Mouse (Mus musculus) small intestine, adult 2 months (tissue): ENCODE results near the gene Gli2. TPM values are rescaled to one million over a fixed set of nuclear protein-coding genes. Genes with fewer than 3 reads are reported as not detected.
A peak's percentile ranks its signal among the peaks of the same experiment; 100 is the strongest.

Experiments
- H3K27ac ChIP-seq: fragments of 200-500 bp; 2 replicates; pipeline ENCODE4 v1.5.1; 2012; ENCODE audit warnings: low read depth, low read length, control low read depth, inconsistent platforms; ENCODE audit not compliant: insufficient read depth
- H3K27me3 ChIP-seq: fragments of 200-500 bp; 2 replicates; pipeline ENCODE4 v1.6.1; 2012; ENCODE audit warnings: mild to moderate bottlenecking, moderate library complexity, low read length, inconsistent platforms; ENCODE audit not compliant: control insufficient read depth, insufficient read depth
- H3K36me3 ChIP-seq: fragments of 200-500 bp; 2 replicates; pipeline ENCODE4 v1.6.1; 2012; ENCODE audit warnings: mild to moderate bottlenecking, low read length, control low read depth, inconsistent platforms; ENCODE audit not compliant: control insufficient read depth, insufficient read depth
- H3K4me1 ChIP-seq: fragments of 200-500 bp; 2 replicates; pipeline ENCODE4 v1.6.1; 2012; ENCODE audit warnings: low read length, inconsistent platforms, mixed read lengths; ENCODE audit not compliant: control insufficient read depth, insufficient read depth, insufficient read length
- H3K4me3 ChIP-seq: fragments of 200-500 bp; 2 replicates; pipeline ENCODE4 v1.5.1; 2012; ENCODE audit warnings: low read depth, mild to moderate bottlenecking, control low read depth, inconsistent platforms, low read length, moderate library complexity
- CTCF ChIP-seq: fragments of 200-500 bp; IDR thresholded peaks from 2 replicates; pipeline ENCODE4 v1.5.1; 2012; ENCODE audit warnings: low read depth, mild to moderate bottlenecking, control low read depth, inconsistent platforms, low read length, moderate library complexity, mixed read lengths; ENCODE audit not compliant: insufficient replicate concordance, insufficient read length; ENCODE audit errors: extremely low read depth
- POLR2A ChIP-seq: fragments of 200-500 bp; IDR thresholded peaks from 2 replicates; pipeline ENCODE4 v1.6.1; 2012; ENCODE audit warnings: low read depth, mild to moderate bottlenecking, control low read depth, inconsistent platforms, low read length, moderate library complexity
- WGBS: fragments of 180-500 bp; shearing (Covaris S2); methylation state at CpG from one replicate; pipeline ENCODE4 v1.1.7; 2018; 5-methylcytosine and 5-hydroxymethylcytosine counted together
- polyA plus RNA-seq: library from polyadenylated mRNA; depleted of rRNA; stranded (reverse); fragments of >200 nt; gene quantifications from 2 replicates; pipeline ENCODE4 v1.2.3, GENCODE M21; 2012

Gli2 gene
- polyA plus RNA-seq, 1 experiment = 4.7 TPM

DNA sequence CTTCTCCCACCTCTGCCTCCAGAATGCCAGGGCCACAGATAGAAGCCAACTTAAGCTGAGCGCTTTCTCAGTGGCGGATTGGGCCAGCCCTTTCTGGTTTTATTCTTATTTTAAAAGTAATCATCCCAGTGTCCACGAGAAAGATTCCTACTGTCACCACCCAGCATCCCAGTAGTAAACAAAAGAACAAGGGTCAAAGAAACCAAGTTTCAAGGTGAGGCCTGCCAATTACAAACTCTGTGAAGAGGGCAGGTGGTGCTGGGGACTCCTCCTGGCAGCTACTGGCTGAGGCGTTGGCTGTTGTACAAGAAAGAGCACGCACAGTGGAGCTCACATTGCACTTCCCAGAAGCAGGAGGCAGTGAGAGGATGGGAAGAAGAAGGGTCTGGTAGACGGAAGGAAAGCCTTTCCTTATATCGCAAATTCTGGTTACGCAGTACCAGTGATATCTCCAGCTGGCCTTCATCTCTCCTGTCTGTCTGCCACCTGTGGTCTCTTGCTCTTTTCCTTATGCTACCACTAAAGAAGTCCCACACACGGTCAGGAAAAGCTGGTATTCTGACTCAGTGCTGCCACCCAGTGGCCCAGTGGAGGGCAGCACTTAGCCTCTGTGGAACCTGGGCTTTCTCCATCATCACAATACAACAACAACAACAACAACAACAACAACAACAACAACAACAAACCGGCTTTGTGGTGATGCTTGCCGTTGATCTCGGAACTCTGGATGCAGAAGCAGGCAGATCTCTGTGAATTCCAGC, 29.0 kb upstream of the Gli2 start:
- whole genome bisulfite sequencing = 34% methylated on average over 12 of the region's 12 CpGs
- no peak overlapping the region for H3K27ac ChIP-seq
- peak; percentile 86; the same call in 1 of the 2 replicates for TF ChIP-seq CTCF
- no peak for TF ChIP-seq POLR2A
- H3K27me3 ChIP-seq = no peaks in the 10 kb centered on the region; the same call in 1 of the 2 replicates
- H3K4me1 ChIP-seq = no peaks in the 10 kb centered on the region
- H3K4me3 ChIP-seq = no peak overlapping the region
- H3K36me3 ChIP-seq = no peaks in the 10 kb centered on the region

DNA sequence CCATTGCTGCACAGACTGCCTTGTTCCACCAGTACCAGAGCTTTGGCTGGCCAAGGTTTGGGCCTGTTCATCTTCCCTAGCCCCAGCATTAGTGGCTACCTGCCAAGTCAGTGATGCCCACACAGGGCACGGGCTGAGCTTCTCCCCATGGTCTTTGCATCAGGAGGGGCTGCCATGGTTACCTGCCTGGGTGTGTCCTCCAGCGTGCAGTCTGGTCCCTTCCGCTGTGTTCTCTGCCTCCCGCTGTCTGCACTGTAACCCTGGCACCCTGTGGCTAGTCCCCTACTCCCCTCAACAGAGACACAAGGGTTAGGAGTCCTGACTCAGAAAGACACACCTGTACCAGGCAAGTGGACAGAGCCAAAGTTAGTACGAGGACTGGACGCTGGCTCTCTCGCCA, 24.5 kb upstream of the Gli2 start:
- H3K4me1 ChIP-seq = peaks cover 5% of the 10 kb centered on the region; the same call in 1 of the 2 replicates
- H3K27me3 ChIP-seq = no peaks in the 10 kb centered on the region
- no peak overlapping the region for H3K4me3 ChIP-seq
- 75% methylated on average over 7 of the region's 7 CpGs for WGBS
- no peak for TF ChIP-seq CTCF
- TF ChIP-seq POLR2A = no peak
- H3K36me3 ChIP-seq = no peaks in the 10 kb centered on the region
- no peak overlapping the region for H3K27ac ChIP-seq

DNA sequence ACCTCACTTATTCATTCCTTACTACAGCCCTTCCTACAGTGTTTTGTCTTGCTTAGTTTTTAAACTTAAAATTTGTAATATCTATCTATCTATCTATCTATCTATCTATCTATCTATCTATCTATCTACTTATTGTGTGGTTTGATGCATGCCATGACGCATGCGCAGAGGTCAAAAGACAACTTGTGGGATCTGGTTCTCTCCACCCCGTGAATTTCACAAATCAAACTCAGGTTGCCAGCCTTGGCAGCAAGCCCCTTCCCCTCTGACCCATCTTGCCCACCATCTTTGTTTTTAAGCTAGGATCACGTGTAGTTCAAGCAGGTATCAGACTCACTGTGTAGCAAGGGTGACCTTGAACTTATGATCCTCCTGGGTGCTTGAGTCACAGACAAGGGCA, 22.9 kb upstream of the Gli2 start:
- H3K36me3 ChIP-seq = no peaks in the 10 kb centered on the region
- no peak overlapping the region for H3K27ac ChIP-seq
- TF ChIP-seq CTCF (no peak), POLR2A (no peak)
- H3K27me3 ChIP-seq = no peaks in the 10 kb centered on the region
- H3K4me1 ChIP-seq = peaks cover 5% of the 10 kb centered on the region; the same call in 1 of the 2 replicates
- no peak overlapping the region for H3K4me3 ChIP-seq
- WGBS = 79% methylated on average over 4 of the region's 4 CpGs

DNA sequence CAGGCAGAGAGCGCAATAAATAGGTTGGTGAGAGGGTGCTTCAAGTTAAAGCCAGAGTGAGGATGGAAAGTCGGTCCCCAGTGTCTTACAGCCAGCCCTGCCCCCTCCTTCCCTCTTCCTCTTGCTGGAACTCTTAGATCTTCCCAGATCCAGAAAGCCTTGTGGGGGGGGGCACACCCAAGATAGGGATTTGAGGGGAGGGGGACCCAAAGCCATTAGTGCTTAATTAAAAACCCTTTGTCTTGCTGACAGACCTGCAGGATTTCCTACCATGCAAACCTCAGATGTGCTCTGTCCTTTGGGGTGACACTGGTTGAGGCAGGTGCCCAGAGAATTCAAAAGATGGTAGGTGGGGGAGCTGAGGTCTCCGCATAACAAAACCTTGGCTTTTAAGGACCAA, 22.5 kb upstream of the Gli2 start:
- Histone ChIP-seq H3K27ac (no peak overlapping the region), H3K4me3 (no peak overlapping the region), H3K27me3 (no peaks in the 10 kb centered on the region), H3K36me3 (no peaks in the 10 kb centered on the region), H3K4me1 (peaks cover 5% of the 10 kb centered on the region; the same call in 1 of the 2 replicates)
- 53% methylated on average over 3 of the region's 3 CpGs for WGBS
- no peak for TF ChIP-seq CTCF
- TF ChIP-seq POLR2A = no peak

DNA sequence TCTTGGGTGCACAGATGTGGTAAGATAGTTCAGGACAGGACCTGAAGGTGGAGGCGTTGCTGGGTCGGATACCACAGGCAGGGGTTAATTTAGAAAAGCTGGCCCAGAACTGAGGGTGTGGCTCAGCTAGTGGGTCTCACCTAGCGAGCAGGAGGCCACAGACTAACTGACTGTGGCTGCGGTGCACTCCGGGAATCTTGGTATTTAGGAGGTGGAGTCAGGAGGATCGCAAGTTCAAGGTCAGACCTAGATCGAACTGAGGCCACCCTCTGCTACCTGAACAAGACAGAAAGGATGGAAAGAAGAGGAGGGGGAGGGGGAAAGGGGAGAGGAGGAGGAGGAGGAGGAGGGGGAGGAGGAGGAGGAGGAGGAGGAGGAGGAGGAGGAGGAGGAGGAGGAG, 22.1 kb upstream of the Gli2 start:
- Histone ChIP-seq H3K27ac (no peak overlapping the region), H3K36me3 (no peaks in the 10 kb centered on the region), H3K4me3 (no peak overlapping the region), H3K4me1 (peaks cover 5% of the 10 kb centered on the region; the same call in 1 of the 2 replicates), H3K27me3 (no peaks in the 10 kb centered on the region)
- WGBS = 23% methylated on average over 7 of the region's 7 CpGs
- no peak for TF ChIP-seq POLR2A
- TF ChIP-seq CTCF = no peak

DNA sequence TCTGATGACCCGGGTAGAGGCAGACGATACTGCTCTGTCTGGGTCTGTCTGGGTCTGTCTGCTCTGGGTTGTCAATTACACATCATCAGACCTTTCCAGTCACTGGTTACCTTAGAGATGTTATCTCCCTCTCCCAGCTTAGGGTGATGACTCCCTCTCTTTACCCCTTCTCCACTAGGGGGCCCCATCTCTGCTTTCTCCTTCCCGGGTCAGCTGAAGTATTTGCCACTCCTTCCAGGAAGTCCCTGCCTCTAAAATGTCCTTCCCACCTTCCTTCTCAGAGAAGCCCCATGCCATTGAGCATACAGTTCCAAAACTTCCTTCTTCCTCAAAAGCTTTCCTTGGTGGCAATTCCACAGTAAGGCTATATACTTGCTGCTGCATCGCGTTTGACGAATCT, 21.5 kb upstream of the Gli2 start:
- H3K27me3 ChIP-seq = no peaks in the 10 kb centered on the region
- 36% methylated on average over 6 of the region's 6 CpGs for WGBS
- TF ChIP-seq POLR2A (no peak), CTCF (peak; percentile 34; the same call in 1 of the 2 replicates)
- peaks cover 5% of the 10 kb centered on the region; the same call in 1 of the 2 replicates for H3K4me1 ChIP-seq
- H3K4me3 ChIP-seq = no peak overlapping the region
- H3K36me3 ChIP-seq = no peaks in the 10 kb centered on the region
- H3K27ac ChIP-seq = no peak overlapping the region

DNA sequence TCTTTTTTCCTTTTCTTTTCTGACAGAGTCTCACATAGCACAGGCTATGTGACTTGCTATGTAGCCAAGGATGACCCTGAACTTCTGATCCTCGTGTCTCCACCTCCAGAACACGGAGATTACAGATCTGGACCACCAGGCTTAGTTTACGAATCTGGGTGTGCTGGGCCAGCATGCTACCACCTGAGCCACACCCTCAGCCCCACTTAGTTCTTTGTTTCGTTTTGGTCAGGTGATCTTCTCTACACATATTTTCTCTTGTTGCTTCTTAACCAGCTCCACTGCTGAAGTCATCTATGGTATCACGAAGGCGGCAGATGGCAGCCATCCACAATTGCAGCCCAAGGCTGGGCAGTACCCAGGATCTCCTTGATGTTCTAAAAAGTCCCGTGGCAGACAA, 20.5 kb upstream of the Gli2 start:
- Histone ChIP-seq H3K4me3 (no peak overlapping the region), H3K27ac (no peak overlapping the region), H3K36me3 (no peaks in the 10 kb centered on the region), H3K27me3 (no peaks in the 10 kb centered on the region), H3K4me1 (peaks cover 5% of the 10 kb centered on the region; the same call in 1 of the 2 replicates)
- WGBS = 75% methylated on average over 7 of the region's 7 CpGs
- no peak for TF ChIP-seq POLR2A
- TF ChIP-seq CTCF = no peak
